Mouse (Mus musculus) large intestine, adult 2 months (tissue): ENCODE data around the gene Sephs1. TPM values are rescaled to one million over a fixed set of nuclear protein-coding genes. Genes with fewer than 3 reads are reported as not detected.
"Not testable (repeated sequence)": the region's sequence is repeated elsewhere in the genome, so short reads cannot be mapped to it uniquely, and the experiment has no call there.

Experiments used
- DNase-seq: peaks from one replicate; pipeline ENCODE4 v3.0.0-alpha.2; 2012; ENCODE audit warnings: low read depth, low spot score
- WGBS: fragments of 180-500 bp; shearing (Covaris S2); methylation state at CpG from one replicate; pipeline ENCODE4 v1.1.7; 2018; 5-methylcytosine and 5-hydroxymethylcytosine counted together
- polyA plus RNA-seq: library from polyadenylated mRNA; depleted of rRNA; stranded (reverse); fragments of >200 nt; gene quantifications from 2 replicates; pipeline ENCODE4 v1.2.3, GENCODE M21; 2012

The Sephs1 gene
- polyA plus RNA-seq, 1 experiment, result 13.7 TPM

- DNase-seq, result no peak
- WGBS, result 80% methylated on average over 6 of the region's 6 CpGs
These were observed 19.3 kb downstream of the Sephs1 start for GRCm38 (mm10) chr2:4900624-4901023.

GRCm38 (mm10) chr2:4902346-4902745 is 21.0 kb downstream of the Sephs1 start:
- no peak for DNase-seq
- WGBS, result 36% methylated on average over 5 of the region's 5 CpGs

GRCm38 (mm10) chr2:4907120-4907519 is 25.8 kb downstream of the Sephs1 start:
- 92% methylated on average over 6 of the region's 6 CpGs for WGBS
- no peak for DNase-seq

GRCm38 (mm10) chr2:4907916-4908315 is 26.6 kb downstream of the Sephs1 start:
- WGBS, result 85% methylated on average over 7 of the region's 7 CpGs
- DNase-seq, result no peak

- DNase-seq, result no peak
- 93% methylated on average over 3 of the region's 3 CpGs for WGBS
These were observed 27.5 kb downstream of the Sephs1 start for GRCm38 (mm10) chr2:4908771-4909315.

- DNase-seq, result no peak
- WGBS, result 70% methylated on average over 6 of the region's 6 CpGs
These were observed 28.5 kb downstream of the Sephs1 start for GRCm38 (mm10) chr2:4909909-4910308.

GRCm38 (mm10) chr2:4910521-4910920 is 29.2 kb downstream of the Sephs1 start:
- WGBS, result 72% methylated on average over 4 of the region's 4 CpGs

GRCm38 (mm10) chr2:4913949-4914348 is 32.6 kb downstream of the Sephs1 start:
- DNase-seq, result no peak
- 96% methylated on average over 7 of the region's 7 CpGs for WGBS

More at GRCm38 (mm10) chr2:4910521-4910920, 29.2 kb downstream of the Sephs1 start:
- no peak for DNase-seq

GRCm38 (mm10) chr2:4916037-4916436 is 34.7 kb downstream of the Sephs1 start:
- 67% methylated on average over 6 of the region's 6 CpGs for WGBS

GRCm38 (mm10) chr2:4917326-4918021 is 36.1 kb downstream of the Sephs1 start:
- WGBS, result 7% methylated on average over 8 of the region's 8 CpGs
- no peak for DNase-seq

More at GRCm38 (mm10) chr2:4916037-4916436, 34.7 kb downstream of the Sephs1 start:
- no peak for DNase-seq

- 9% methylated on average over 35 of the region's 35 CpGs for WGBS
- DNase-seq, result peak; percentile 84
These were observed 37.7 kb downstream of the Sephs1 start, which contains the start of gene Phyh for GRCm38 (mm10) chr2:4918860-4919739. Gene Phyh, plus strand, starts transcription at chr2:4919019.

GRCm38 (mm10) chr2:4921019-4921418 is 39.7 kb downstream of the Sephs1 start:
- no peak for DNase-seq
- WGBS, result 88% methylated on average over 5 of the region's 5 CpGs

- WGBS, result 22% methylated on average over 7 of the region's 7 CpGs
- DNase-seq, result no peak
These were observed 41.3 kb downstream of the Sephs1 start for GRCm38 (mm10) chr2:4922476-4923164.

- 92% methylated on average over 3 of the region's 3 CpGs for WGBS
- DNase-seq, result no peak
These were observed 46.0 kb downstream of the Sephs1 start for GRCm38 (mm10) chr2:4927391-4927790.

GRCm38 (mm10) chr2:4929230-4929629 is 47.9 kb downstream of the Sephs1 start:
- DNase-seq, result no peak
- WGBS, result 78% methylated on average over 2 of the region's 2 CpGs

- 91% methylated on average over 9 of the region's 9 CpGs for WGBS
These were observed 53.2 kb downstream of the Sephs1 start for GRCm38 (mm10) chr2:4934516-4934915.

GRCm38 (mm10) chr2:4937931-4938330 is 56.6 kb downstream of the Sephs1 start:
- no peak for DNase-seq
- 91% methylated on average over 7 of the region's 7 CpGs for whole genome bisulfite sequencing

More at GRCm38 (mm10) chr2:4934516-4934915, 53.2 kb downstream of the Sephs1 start:
- no peak for DNase-seq

- 93% methylated on average over 11 of the region's 11 CpGs for WGBS
- no peak for DNase-seq
These were observed 59.5 kb downstream of the Sephs1 start for GRCm38 (mm10) chr2:4940861-4941260.

GRCm38 (mm10) chr2:4949691-4950090 is 68.3 kb downstream of the Sephs1 start:
- not testable (repeated sequence) for DNase-seq
- 45% methylated on average over 8 of the region's 8 CpGs for WGBS

- 98% methylated on average over 2 of the region's 2 CpGs for WGBS
- no peak for DNase-seq
These were observed 69.6 kb downstream of the Sephs1 start for GRCm38 (mm10) chr2:4950986-4951385.
